Mouse (Mus musculus) ES-E14 (cell line): ENCODE results near the gene Fam213b. TPM values are rescaled to one million over a fixed set of nuclear protein-coding genes. Genes with fewer than 3 reads are reported as not detected.
A peak's percentile ranks its signal among the peaks of the same experiment; 100 is the strongest.

Experiments used
- DNase-seq: peaks from one replicate; pipeline ENCODE4 v3.0.0-alpha.2; 2013; ENCODE audit warnings: low read depth, low spot score
- H3K27ac ChIP-seq: 2 replicates; pipeline ENCODE4 v1.5.1; 2012; ENCODE audit warnings: low read depth, mild to moderate bottlenecking, low read length, moderate library complexity, mixed read lengths; ENCODE audit not compliant: poor library complexity, insufficient read depth, severe bottlenecking
- H3K36me3 ChIP-seq: 2 replicates; pipeline ENCODE4 v1.6.1; 2012; ENCODE audit warnings: mild to moderate bottlenecking, low read length, moderate library complexity, mixed read lengths; ENCODE audit not compliant: control insufficient read depth, poor library complexity, insufficient read depth, severe bottlenecking
- H3K4me1 ChIP-seq, 2 experiments: fragments of 150-350 bp in 1 of 2; sonication (generic) in 1 of 2; 2 replicates each; pipeline ENCODE4 v1.6.1; 2012; ENCODE audit warnings: low read length in 2 of 2, mild to moderate bottlenecking in 1 of 2, mixed read lengths in 1 of 2; ENCODE audit not compliant: control insufficient read depth in 2 of 2, insufficient read depth in 2 of 2, poor library complexity in 1 of 2
- H3K4me3 ChIP-seq, 2 experiments: fragments of 150-350 bp in 1 of 2; sonication (generic) in 1 of 2; 2 replicates each; pipeline ENCODE4 v1.5.1; 2012; ENCODE audit warnings: low read length in 2 of 2, low read depth in 1 of 2, mild to moderate bottlenecking in 1 of 2, mixed read lengths in 1 of 2; ENCODE audit not compliant: insufficient read depth in 1 of 2, poor library complexity in 1 of 2, severe bottlenecking in 1 of 2
- H3K9ac ChIP-seq: 2 replicates; pipeline ENCODE4 v1.6.1; 2012; ENCODE audit warnings: low read depth, mild to moderate bottlenecking, low read length, mixed read lengths; ENCODE audit not compliant: poor library complexity, insufficient read depth, severe bottlenecking
- H3K9me3 ChIP-seq: fragments of 150-350 bp; sonication (generic); 2 replicates; pipeline ENCODE4 v1.6.1; 2012; ENCODE audit warnings: low read depth, mild to moderate bottlenecking, low read length; ENCODE audit not compliant: control insufficient read depth, insufficient read depth
- CHD2 ChIP-seq: IDR thresholded peaks from 2 replicates; pipeline ENCODE4 v1.6.1; 2014; ENCODE audit warnings: mild to moderate bottlenecking, low read depth, low read length, inconsistent platforms
- HCFC1 ChIP-seq: IDR thresholded peaks from 2 replicates; pipeline ENCODE4 v1.6.1; 2012; ENCODE audit warnings: low read length, inconsistent platforms, borderline replicate concordance; ENCODE audit not compliant: insufficient read depth
- MAFK ChIP-seq: IDR thresholded peaks from 2 replicates; pipeline ENCODE4 v1.6.1; 2014; ENCODE audit warnings: mild to moderate bottlenecking, low read depth, low read length, inconsistent platforms; ENCODE audit not compliant: insufficient read depth
- ZC3H11A ChIP-seq: IDR thresholded peaks from 2 replicates; pipeline ENCODE4 v1.6.1; 2012; ENCODE audit warnings: low read depth, mild to moderate bottlenecking, inconsistent platforms, low read length, borderline replicate concordance
- ZNF384 ChIP-seq: IDR thresholded peaks from 2 replicates; pipeline ENCODE4 v1.6.1; 2012; ENCODE audit warnings: low read depth, low read length, inconsistent platforms
- in situ Hi-C, 2 experiments: fragments of 600-800 bp; cut with MboI; formaldehyde crosslinking; loops; one replicate each; pipeline ENCODE4 v1.15.1; 2025; ENCODE audit warnings: low sequenced_read_pairs in 2 of 2, inconsistent platforms in 1 of 2; ENCODE audit not compliant: unreplicated experiment in 2 of 2
- total RNA-seq: library from RNA; depleted of rRNA; stranded (reverse); fragments of 300-350 nt; gene quantifications from 2 replicates; pipeline ENCODE4 v1.2.3, GENCODE M21; 2012

Gene Fam213b
- total RNA-seq, 1 experiment: 15.7 TPM

- no peak overlapping the region for H3K9ac ChIP-seq
- H3K4me3 ChIP-seq: no peak overlapping the region
- peaks cover 0 to 4% of the 10 kb centered on the region in 2 experiments; a peak in 1 of 4 replicates for H3K4me1 ChIP-seq
- TF ChIP-seq HCFC1 (no peak), CHD2 (no peak), ZNF384 (no peak), ZC3H11A (no peak), MAFK (no peak)
- H3K36me3 ChIP-seq: no peaks in the 10 kb centered on the region
- H3K27ac ChIP-seq: no peak overlapping the region
- no peak for DNase-seq
- in situ Hi-C loops: no loop called here
- H3K9me3 ChIP-seq: no peaks in the 10 kb centered on the region
Observed at GRCm38 (mm10) chr4:154926969-154927898, 28.3 kb upstream of the Fam213b start.

- in situ Hi-C loops: no loop called here
- Histone ChIP-seq H3K4me1 (peaks cover 0 to 4% of the 10 kb centered on the region in 2 experiments; a peak in 1 of 4 replicates), H3K9ac (no peak overlapping the region), H3K4me3 (no peak overlapping the region), H3K36me3 (no peaks in the 10 kb centered on the region), H3K27ac (no peak overlapping the region), H3K9me3 (no peaks in the 10 kb centered on the region)
- DNase-seq: peak; percentile 63
- no peak for TF ChIP-seq HCFC1
- TF ChIP-seq ZC3H11A: no peak
- TF ChIP-seq ZNF384: no peak
- no peak for TF ChIP-seq MAFK
- TF ChIP-seq CHD2: no peak
Observed at GRCm38 (mm10) chr4:154925413-154925812, 26.5 kb upstream of the Fam213b start.

- H3K4me1 ChIP-seq: no peaks in the 10 kb centered on the region
- no peaks in the 10 kb centered on the region for H3K9me3 ChIP-seq
- H3K4me3 ChIP-seq: no peak overlapping the region
- TF ChIP-seq MAFK: no peak
- TF ChIP-seq HCFC1: no peak
- TF ChIP-seq ZNF384: no peak
- no peak overlapping the region for H3K9ac ChIP-seq
- no peaks in the 10 kb centered on the region for H3K36me3 ChIP-seq
- H3K27ac ChIP-seq: no peak overlapping the region; the same call in 1 of the 2 replicates
- in situ Hi-C loops: no loop called here
- no peak for DNase-seq
Observed at GRCm38 (mm10) chr4:154922931-154923330, 24.0 kb upstream of the Fam213b start.

DNA sequence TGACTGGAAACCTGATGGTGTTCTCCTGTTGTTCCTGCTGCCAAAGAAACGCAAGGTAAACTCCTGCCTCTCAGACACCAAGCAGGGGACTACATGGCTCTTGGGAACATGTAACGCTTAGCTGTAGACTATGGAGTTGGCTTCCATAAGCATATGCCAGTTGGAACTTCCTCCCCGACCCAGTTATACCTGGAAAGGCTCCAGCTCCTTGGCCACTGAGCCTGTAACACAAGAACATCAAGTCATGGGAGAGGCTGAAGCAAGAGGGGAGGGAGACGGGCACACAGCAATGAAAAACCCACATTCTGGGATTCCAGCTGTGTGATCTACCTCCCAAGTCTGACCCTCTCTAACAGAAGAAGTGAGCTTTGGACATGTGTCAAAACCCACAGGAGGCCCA lies 23.4 kb upstream of the Fam213b start:
- Histone ChIP-seq H3K27ac (no peak overlapping the region), H3K4me1 (no peaks in the 10 kb centered on the region), H3K9me3 (no peaks in the 10 kb centered on the region), H3K4me3 (no peak overlapping the region), H3K36me3 (no peaks in the 10 kb centered on the region), H3K9ac (no peak overlapping the region)
- TF ChIP-seq HCFC1 (no peak), ZC3H11A (no peak), CHD2 (no peak), ZNF384 (no peak), MAFK (no peak)
- in situ Hi-C loops: no loop called here
- DNase-seq: no peak
